In genomic region chr11:48788311-48789089, GRCm38 (mm10) we compare ENCODE assay signal across 8 mouse cellular contexts. TPM values are rescaled to one million over a fixed set of nuclear protein-coding genes. Genes with fewer than 3 reads are reported as not detected.
DNase-seq lines count a peak whose midpoint lies in the region; ATAC-seq and TF ChIP-seq lines count a peak whose summit lies in the region.

No protein-coding gene starts in this region.

- no peak overlapping the region for H3ac ChIP-seq in myocyte (ENCODE audit: control insufficient read depth, insufficient read length)

- WGBS in heart, embryonic 11.5 days (ENCODE audit: insufficient replicate concordance) = 9% methylated on average over 16 of the region's 16 CpGs
- WGBS in kidney, embryonic 15.5 days = 11% methylated on average over 16 of the region's 16 CpGs
- 9% methylated on average over 16 of the region's 16 CpGs for WGBS in liver, embryonic 11.5 days
- 13% methylated on average over 16 of the region's 16 CpGs for WGBS in stomach, embryonic 14.5 days

- peak overlapping the region; percentile 52 for H3K9ac ChIP-seq in heart, embryonic 11.5 days (ENCODE audit: low read depth, low read length)
- H3K9ac ChIP-seq in kidney, embryonic 15.5 days = peak overlapping the region; percentile 42; the same call in 1 of the 2 replicates
- H3K9ac ChIP-seq in liver, embryonic 11.5 days (ENCODE audit: low read depth, low read length) = peak overlapping the region; percentile 4; the same call in 1 of the 2 replicates
- peak overlapping the region; percentile 21; the same call in 1 of the 2 replicates for H3K9ac ChIP-seq in stomach, embryonic 14.5 days (replicated peaks; ENCODE audit: low read depth, low read length)

- peak; percentile 57 to 77 for DNase-seq in CD8-positive naive resting alpha-beta T cell, adult 2 months (ENCODE audit: low read depth in 2 of 2, low spot score in 2 of 2)
- DNase-seq in brain, adult 2 months (ENCODE audit: low read depth, low spot score) = peak; percentile 94
- peak; percentile 62 for DNase-seq in liver, embryonic 11.5 days (ENCODE audit: low spot score)

- H3K36me3 ChIP-seq in heart, embryonic 11.5 days (ENCODE audit: control insufficient read depth, insufficient read depth, low read length) = no peaks in the 10 kb centered on the region
- no peaks in the 10 kb centered on the region for H3K36me3 ChIP-seq in kidney, embryonic 15.5 days
- no peaks in the 10 kb centered on the region for H3K36me3 ChIP-seq in liver, embryonic 11.5 days (ENCODE audit: control insufficient read depth, insufficient read depth, low read length)
- no peaks in the 10 kb centered on the region for H3K36me3 ChIP-seq in myocyte (ENCODE audit: control insufficient read depth, insufficient read depth)
- H3K36me3 ChIP-seq in stomach, embryonic 14.5 days (ENCODE audit: control insufficient read depth, insufficient read depth, low read length) = no peaks in the 10 kb centered on the region

- peak overlapping the region; percentile 66 for H3K4me2 ChIP-seq in heart, embryonic 11.5 days
- peak overlapping the region; percentile 64 for H3K4me2 ChIP-seq in kidney, embryonic 15.5 days
- peak overlapping the region; percentile 50 for H3K4me2 ChIP-seq in liver, embryonic 11.5 days
- H3K4me2 ChIP-seq in myocyte (ENCODE audit: low read depth) = peak overlapping the region; percentile 42
- H3K4me2 ChIP-seq in stomach, embryonic 14.5 days (replicated peaks; ENCODE audit: low read depth, low read length) = peak overlapping the region; percentile 47

- no peaks in the 10 kb centered on the region for H3K27me3 ChIP-seq in heart, embryonic 11.5 days (ENCODE audit: control insufficient read depth, insufficient read depth, low read length)
- no peaks in the 10 kb centered on the region for H3K27me3 ChIP-seq in kidney, embryonic 15.5 days
- no peaks in the 10 kb centered on the region for H3K27me3 ChIP-seq in liver, embryonic 11.5 days (replicated peaks; ENCODE audit: control insufficient read depth, insufficient read depth, low read length)
- no peaks in the 10 kb centered on the region for H3K27me3 ChIP-seq in myocyte (ENCODE audit: control insufficient read depth, insufficient read depth, insufficient read length)
- H3K27me3 ChIP-seq in stomach, embryonic 14.5 days (ENCODE audit: control insufficient read depth, insufficient read depth, low read length) = no peaks in the 10 kb centered on the region

- H3K79me2 ChIP-seq in myocyte (ENCODE audit: control insufficient read depth, insufficient read depth) = no peaks in the 10 kb centered on the region

- H3K27ac ChIP-seq in embryonic fibroblast, embryonic 13.5 days (ENCODE audit: insufficient read depth, low read length) = no peak overlapping the region
- H3K27ac ChIP-seq in heart, embryonic 11.5 days (ENCODE audit: low read depth, low read length) = no peak overlapping the region
- 0 out of 2 replicates have a peak overlapping the region, but pooled peaks have one; percentile 22 for H3K27ac ChIP-seq in kidney, embryonic 15.5 days
- 0 out of 2 replicates have a peak overlapping the region, but pooled peaks have one; percentile 6 for H3K27ac ChIP-seq in liver, embryonic 11.5 days (ENCODE audit: low read depth, low read length)
- H3K27ac ChIP-seq in stomach, embryonic 14.5 days (ENCODE audit: low read length) = no peak overlapping the region

- H3K4me1 ChIP-seq in embryonic fibroblast, embryonic 13.5 days (ENCODE audit: control insufficient read depth, insufficient read depth, low read length) = no peaks in the 10 kb centered on the region
- H3K4me1 ChIP-seq in heart, embryonic 11.5 days (ENCODE audit: control insufficient read depth, insufficient read depth, low read length) = no peaks in the 10 kb centered on the region
- peaks cover 19% of the 10 kb centered on the region for H3K4me1 ChIP-seq in kidney, embryonic 15.5 days
- peaks cover 12% of the 10 kb centered on the region for H3K4me1 ChIP-seq in liver, embryonic 11.5 days (replicated peaks; ENCODE audit: control insufficient read depth, insufficient read depth, low read length)
- H3K4me1 ChIP-seq in stomach, embryonic 14.5 days (ENCODE audit: control insufficient read depth, insufficient read depth, low read length) = no peaks in the 10 kb centered on the region

- ATAC-seq in heart, embryonic 11.5 days (replicated peaks; ENCODE audit: insufficient number of reproducible peaks, low FRiP score, low TSS enrichment) = no peak
- peak; percentile 63 for ATAC-seq in kidney, embryonic 15.5 days (replicated peaks; ENCODE audit: low FRiP score)
- peak; percentile 63 for ATAC-seq in liver, embryonic 11.5 days (replicated peaks; ENCODE audit: low FRiP score)
- 0 out of 2 replicates have a peak, but pooled peaks have one; percentile 43 for ATAC-seq in stomach, embryonic 14.5 days (ENCODE audit: insufficient number of reproducible peaks, insufficient read depth, low FRiP score, low read depth)

- peak overlapping the region; percentile 16; the same call in 1 of the 2 replicates for H3K4me3 ChIP-seq in embryonic fibroblast, embryonic 13.5 days (ENCODE audit: insufficient read depth, low read length)
- peak overlapping the region; percentile 46 for H3K4me3 ChIP-seq in heart, embryonic 11.5 days (ENCODE audit: low read depth, low read length)
- peak overlapping the region; percentile 45 for H3K4me3 ChIP-seq in kidney, embryonic 15.5 days (replicated peaks)
- peak overlapping the region; percentile 40 for H3K4me3 ChIP-seq in liver, embryonic 11.5 days (ENCODE audit: low read depth, low read length)
- no peak overlapping the region for H3K4me3 ChIP-seq in myocyte
- peak overlapping the region; percentile 33 for H3K4me3 ChIP-seq in stomach, embryonic 14.5 days (ENCODE audit: low read depth, low read length)

- no peak for TF ChIP-seq POLR2A in embryonic fibroblast, embryonic 13.5 days (IDR thresholded peaks at IDR 0.05; ENCODE audit: low read depth, low read length)
- no peak for TF ChIP-seq POLR2A in myocyte (IDR thresholded peaks at IDR 0.05; ENCODE audit: insufficient read length, low read depth)

- no peaks in the 10 kb centered on the region for H3K9me3 ChIP-seq in heart, embryonic 11.5 days (replicated peaks; ENCODE audit: control insufficient read depth, low read length)
- no peaks in the 10 kb centered on the region for H3K9me3 ChIP-seq in kidney, embryonic 15.5 days (replicated peaks)
- H3K9me3 ChIP-seq in liver, embryonic 11.5 days (ENCODE audit: control insufficient read depth, low read length) = no peaks in the 10 kb centered on the region
- H3K9me3 ChIP-seq in stomach, embryonic 14.5 days (ENCODE audit: control insufficient read depth, low read depth, low read length) = no peaks in the 10 kb centered on the region

- peak; percentile 44; the same call in 1 of the 2 replicates for TF ChIP-seq CTCF in embryonic fibroblast, embryonic 13.5 days (IDR thresholded peaks at IDR 0.05; ENCODE audit: borderline replicate concordance, insufficient read depth, low read length)

TF ChIP-seq in myocyte, 11 proteins besides CTCF, POLR2A, EP300 and RAD21 (continues in another document):
- TF ChIP-seq TCF3 (IDR thresholded peaks at IDR 0.05; ENCODE audit: insufficient read length, low read depth) (no peak), CEBPB (IDR thresholded peaks at IDR 0.05; ENCODE audit: insufficient read depth, poor library complexity, severe bottlenecking) (no peak), USF1 (IDR thresholded peaks at IDR 0.05; ENCODE audit: low read depth) (no peak), SRF (IDR thresholded peaks at IDR 0.05; ENCODE audit: control insufficient read depth, insufficient read length, low read depth) (no peak), MAX (IDR thresholded peaks at IDR 0.05; ENCODE audit: low read depth) (no peak), E2F4 (IDR thresholded peaks at IDR 0.05; ENCODE audit: insufficient read depth) (no peak), POLR2AphosphoS2 (IDR thresholded peaks at IDR 0.05; ENCODE audit: insufficient read length, low read depth) (no peak), MYOD1 (IDR thresholded peaks at IDR 0.05; ENCODE audit: control insufficient read depth in 1 of 3, insufficient read length in 2 of 3, low read depth in 2 of 3) (no peak)

RNA-seq across cellular contexts. Expression of gene Rack1, which starts 11.6 kb away (rescaled TPM):
- 1,745 and 1,759 TPM in 2 replicates for polyA plus RNA-seq in embryonic fibroblast, embryonic 13.5 days (2011; ENCODE audit: insufficient read length, low read depth, missing spikeins)
- 538 and 603 TPM in 2 replicates for polyA plus RNA-seq in heart, embryonic 11.5 days (2014; fragmentation: Nextera tagmentation; extraction: Ambion mirVana)
- 775 and 792 TPM in 2 replicates for polyA plus RNA-seq in kidney, embryonic 15.5 days (2015; fragmentation: Nextera tagmentation; extraction: Ambion mirVana)
- polyA plus RNA-seq in liver, embryonic 11.5 days (2014; fragmentation: Nextera tagmentation; extraction: Ambion mirVana) = 1,154 and 1,248 TPM in 2 replicates
- 2,993 TPM for polyA plus RNA-seq in myocyte (2012; fragmentation: generic; extraction: Trizol)
- 984 TPM in 2 replicates for polyA plus RNA-seq in stomach, embryonic 14.5 days (2014; fragmentation: Nextera tagmentation; extraction: Ambion mirVana)

RNA-seq across cellular contexts. Expression of gene Trim41, which starts 28.7 kb away (rescaled TPM):
- 27.2 and 40.7 TPM in 2 replicates for polyA plus RNA-seq in embryonic fibroblast, embryonic 13.5 days (2011; ENCODE audit: insufficient read length, low read depth, missing spikeins)
- 3.3 and 3.7 TPM in 2 replicates for polyA plus RNA-seq in heart, embryonic 11.5 days (2014; fragmentation: Nextera tagmentation; extraction: Ambion mirVana)
- 6.6 and 7.0 TPM in 2 replicates for polyA plus RNA-seq in kidney, embryonic 15.5 days (2015; fragmentation: Nextera tagmentation; extraction: Ambion mirVana)
- 3.5 and 4.5 TPM in 2 replicates for polyA plus RNA-seq in liver, embryonic 11.5 days (2014; fragmentation: Nextera tagmentation; extraction: Ambion mirVana)
- polyA plus RNA-seq in myocyte (2012; fragmentation: generic; extraction: Trizol) = 31.3 TPM
- 5.8 and 6.2 TPM in 2 replicates for polyA plus RNA-seq in stomach, embryonic 14.5 days (2014; fragmentation: Nextera tagmentation; extraction: Ambion mirVana)

RNA-seq across cellular contexts. Expression of gene Trim7, which starts 37.4 kb away (rescaled TPM):
- 16.0 and 19.1 TPM in 2 replicates for polyA plus RNA-seq in embryonic fibroblast, embryonic 13.5 days (2011; ENCODE audit: insufficient read length, low read depth, missing spikeins)
- 0.43 and 0.70 TPM in 2 replicates for polyA plus RNA-seq in heart, embryonic 11.5 days (2014; fragmentation: Nextera tagmentation; extraction: Ambion mirVana)
- 3.7 and 4.0 TPM in 2 replicates for polyA plus RNA-seq in kidney, embryonic 15.5 days (2015; fragmentation: Nextera tagmentation; extraction: Ambion mirVana)
- 0.18 and 0.38 TPM in 2 replicates for polyA plus RNA-seq in liver, embryonic 11.5 days (2014; fragmentation: Nextera tagmentation; extraction: Ambion mirVana)
- 5.4 TPM for polyA plus RNA-seq in myocyte (2012; fragmentation: generic; extraction: Trizol)
- polyA plus RNA-seq in stomach, embryonic 14.5 days (2014; fragmentation: Nextera tagmentation; extraction: Ambion mirVana) = 1.4 and 2.1 TPM in 2 replicates

RNA-seq across cellular contexts. Expression of gene Gm12184, which starts 38.0 kb away (rescaled TPM):
- 40.5 and 61.2 TPM in 2 replicates for polyA plus RNA-seq in embryonic fibroblast, embryonic 13.5 days (2011; ENCODE audit: insufficient read length, low read depth, missing spikeins)
- 2.9 and 4.0 TPM in 2 replicates for polyA plus RNA-seq in heart, embryonic 11.5 days (2014; fragmentation: Nextera tagmentation; extraction: Ambion mirVana)
- 1.6 and 2.9 TPM in 2 replicates for polyA plus RNA-seq in kidney, embryonic 15.5 days (2015; fragmentation: Nextera tagmentation; extraction: Ambion mirVana)
- 6.2 and 7.6 TPM in 2 replicates for polyA plus RNA-seq in liver, embryonic 11.5 days (2014; fragmentation: Nextera tagmentation; extraction: Ambion mirVana)
- 13.2 TPM for polyA plus RNA-seq in myocyte (2012; fragmentation: generic; extraction: Trizol)
- 4.5 and 4.9 TPM in 2 replicates for polyA plus RNA-seq in stomach, embryonic 14.5 days (2014; fragmentation: Nextera tagmentation; extraction: Ambion mirVana)

Comparison
In these comparisons a context has a peak if more than half of its experiments do, and no peak if none do; other contexts are left out.
1. H3K27ac ChIP-seq: peak in kidney, embryonic 15.5 days (single experiment) and liver, embryonic 11.5 days (single experiment); none in embryonic fibroblast, embryonic 13.5 days (single experiment), heart, embryonic 11.5 days (single experiment) and stomach, embryonic 14.5 days (single experiment).
2. Peak in every context shown above with its lines, with median percentiles within 50 percentile points of each other: DNase-seq, H3K4me2 ChIP-seq and H3K9ac ChIP-seq.